Mouse (Mus musculus): ENCODE data around the gene Sgsm3.

- TF ChIP-seq POLR2A (IDR thresholded peaks at IDR 0.05; ENCODE audit: insufficient read length, low read depth) (peak; percentile 13), POLR2AphosphoS2 (IDR thresholded peaks at IDR 0.05; ENCODE audit: insufficient read length, low read depth) (no peak), E2F4 (IDR thresholded peaks at IDR 0.05; ENCODE audit: insufficient read depth) (no peak), MYOG (IDR thresholded peaks at IDR 0.05; ENCODE audit: control insufficient read depth in 1 of 3, insufficient read depth in 1 of 3, insufficient read length in 2 of 3, low read depth in 2 of 3) (no peak)
Observed at GRCm38 (mm10) chr15:81030891-81031425, 53.4 kb downstream of the Sgsm3 start.

All from myocyte (in vitro differentiated cells).